Mouse (Mus musculus) midbrain, embryonic 13.5 days (tissue): ENCODE data around the gene Mcm5. TPM values are rescaled to one million over a fixed set of nuclear protein-coding genes. Genes with fewer than 3 reads are reported as not detected.

Source experiments
- ATAC-seq: fragments of 200-750 bp; cut with Nextera tagmentation; 2 replicates; pipeline ENCODE4 v1.8.0; 2017; ENCODE audit warnings: mild to moderate bottlenecking, moderate TSS enrichment, moderate library complexity
- H3K27ac ChIP-seq: fragments of 300-500 bp; sonication (generic); 2 replicates; pipeline ENCODE4 v1.5.1; 2015; ENCODE audit warnings: inconsistent platforms, mild to moderate bottlenecking, moderate library complexity
- H3K27me3 ChIP-seq: fragments of 300-500 bp; sonication (generic); 2 replicates; pipeline ENCODE4 v1.6.1; 2015; ENCODE audit warnings: mild to moderate bottlenecking, inconsistent platforms
- H3K36me3 ChIP-seq: fragments of 300-500 bp; sonication (generic); 2 replicates; pipeline ENCODE4 v1.6.1; 2015; ENCODE audit warnings: mild to moderate bottlenecking, inconsistent platforms
- H3K4me1 ChIP-seq: fragments of 300-500 bp; sonication (generic); replicated peaks from 2 replicates; pipeline ENCODE4 v1.6.1; 2015; ENCODE audit warnings: inconsistent platforms
- H3K4me2 ChIP-seq: fragments of 300-500 bp; sonication (generic); replicated peaks from 2 replicates; pipeline ENCODE4 v1.6.1; 2015; ENCODE audit warnings: moderate library complexity, mild to moderate bottlenecking, inconsistent platforms
- H3K4me3 ChIP-seq: fragments of 300-500 bp; sonication (generic); replicated peaks from 2 replicates; pipeline ENCODE4 v1.5.1; 2015; ENCODE audit warnings: mild to moderate bottlenecking, inconsistent platforms
- H3K9ac ChIP-seq: fragments of 300-500 bp; sonication (generic); replicated peaks from 2 replicates; pipeline ENCODE4 v1.6.1; 2015; ENCODE audit warnings: mild to moderate bottlenecking, inconsistent platforms
- H3K9me3 ChIP-seq: fragments of 300-500 bp; sonication (generic); 2 replicates; pipeline ENCODE4 v1.6.1; 2016; ENCODE audit warnings: mild to moderate bottlenecking, inconsistent platforms
- WGBS: fragments of 180-500 bp; shearing (Covaris S2); methylation state at CpG from one replicate; pipeline ENCODE4 v1.1.7; 2015; 5-methylcytosine and 5-hydroxymethylcytosine counted together
- polyA plus RNA-seq: library from polyadenylated mRNA; unstranded; fragments of >200 nt; fragmentation: Nextera tagmentation; extraction: Ambion mirVana; gene quantifications from 2 replicates; pipeline ENCODE4 v1.2.1, GENCODE M21; 2015

The Mcm5 gene
- polyA plus RNA-seq, 1 experiment from 2014 or later = 64.2 TPM

- ATAC-seq = no peak
- Histone ChIP-seq H3K4me1 (no peaks in the 10 kb centered on the region), H3K27ac (no peak overlapping the region), H3K4me3 (no peak overlapping the region), H3K9ac (no peak overlapping the region), H3K27me3 (no peaks in the 10 kb centered on the region), H3K9me3 (no peaks in the 10 kb centered on the region), H3K4me2 (no peak overlapping the region), H3K36me3 (no peaks in the 10 kb centered on the region)
- WGBS = 78% methylated on average over 5 of the region's 5 CpGs
These were observed 41.7 kb downstream of the Mcm5 start for GRCm38 (mm10) chr8:75150911-75151610.

GRCm38 (mm10) chr8:75151743-75152142 is 42.4 kb downstream of the Mcm5 start:
- no peak for ATAC-seq
- Histone ChIP-seq H3K27ac (no peak overlapping the region), H3K9ac (no peak overlapping the region), H3K36me3 (no peaks in the 10 kb centered on the region), H3K9me3 (no peaks in the 10 kb centered on the region), H3K27me3 (no peaks in the 10 kb centered on the region), H3K4me2 (no peak overlapping the region), H3K4me3 (no peak overlapping the region), H3K4me1 (no peaks in the 10 kb centered on the region)
- WGBS = 77% methylated on average over 4 of the region's 4 CpGs

DNA sequence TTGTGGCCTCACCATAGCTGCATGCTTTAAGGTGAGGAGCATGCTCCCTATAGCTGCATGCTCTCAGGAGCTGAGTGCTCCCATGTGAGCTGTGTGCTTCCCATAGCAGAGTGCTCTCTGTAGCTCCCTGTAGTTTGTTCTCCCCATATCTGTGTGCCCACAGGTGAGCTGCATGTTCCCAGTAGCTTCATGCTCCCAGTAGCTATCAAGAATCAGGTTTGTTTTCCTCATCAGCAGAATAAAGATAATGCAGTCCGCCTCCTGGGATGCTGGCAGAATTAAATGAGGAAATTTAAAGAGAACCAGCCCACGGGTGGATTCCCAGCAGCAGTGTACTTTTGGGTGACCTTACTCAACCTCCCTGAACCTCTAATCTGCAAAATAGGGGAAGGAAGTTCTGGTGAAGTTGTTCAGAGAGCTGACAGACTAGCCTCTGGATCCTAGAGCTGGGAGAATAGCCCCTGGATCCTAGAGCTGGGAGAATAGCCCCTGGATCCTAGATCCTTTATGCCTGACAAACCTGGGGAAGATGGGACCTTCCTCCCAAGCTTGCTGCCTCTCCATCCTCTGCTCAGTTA is 43.2 kb downstream of the Mcm5 start:
- 83% methylated on average over 2 of the region's 2 CpGs for WGBS
- Histone ChIP-seq H3K4me3 (no peak overlapping the region), H3K27ac (no peak overlapping the region), H3K4me2 (no peak overlapping the region), H3K9ac (no peak overlapping the region), H3K27me3 (no peaks in the 10 kb centered on the region), H3K9me3 (no peaks in the 10 kb centered on the region), H3K36me3 (no peaks in the 10 kb centered on the region), H3K4me1 (peaks cover 3% of the 10 kb centered on the region)
- no peak for ATAC-seq

DNA sequence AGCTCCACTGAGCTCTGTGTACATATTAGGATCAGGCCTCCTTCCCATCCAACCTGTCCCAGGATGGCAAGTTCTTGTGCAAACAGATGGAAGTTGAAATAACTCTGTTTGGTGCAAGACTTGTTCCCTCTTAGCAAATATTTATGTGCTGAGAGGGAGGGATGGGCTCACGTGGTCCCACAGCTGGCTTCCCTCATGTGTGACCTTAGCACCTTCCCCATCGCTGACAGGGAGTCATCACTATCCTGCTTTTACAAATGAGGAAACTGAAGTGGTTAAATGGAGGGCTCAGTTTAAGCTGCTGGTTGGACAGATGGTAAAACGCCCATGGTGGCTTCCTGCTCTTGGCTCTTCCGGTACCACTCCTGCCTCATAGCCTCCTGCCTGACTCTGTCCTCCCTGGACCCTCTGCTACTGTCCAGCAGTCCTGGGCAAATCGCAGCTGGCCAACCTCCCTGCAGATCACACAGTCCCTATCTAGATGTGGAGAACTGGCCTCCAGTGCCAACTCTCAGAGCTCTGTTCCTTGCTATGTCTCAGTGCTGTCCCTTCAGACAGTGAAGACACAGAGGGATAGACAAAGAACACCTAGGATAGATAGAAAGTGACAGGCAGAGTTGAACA is 45.6 kb downstream of the Mcm5 start:
- WGBS = 84% methylated on average over 5 of the region's 5 CpGs

DNA sequence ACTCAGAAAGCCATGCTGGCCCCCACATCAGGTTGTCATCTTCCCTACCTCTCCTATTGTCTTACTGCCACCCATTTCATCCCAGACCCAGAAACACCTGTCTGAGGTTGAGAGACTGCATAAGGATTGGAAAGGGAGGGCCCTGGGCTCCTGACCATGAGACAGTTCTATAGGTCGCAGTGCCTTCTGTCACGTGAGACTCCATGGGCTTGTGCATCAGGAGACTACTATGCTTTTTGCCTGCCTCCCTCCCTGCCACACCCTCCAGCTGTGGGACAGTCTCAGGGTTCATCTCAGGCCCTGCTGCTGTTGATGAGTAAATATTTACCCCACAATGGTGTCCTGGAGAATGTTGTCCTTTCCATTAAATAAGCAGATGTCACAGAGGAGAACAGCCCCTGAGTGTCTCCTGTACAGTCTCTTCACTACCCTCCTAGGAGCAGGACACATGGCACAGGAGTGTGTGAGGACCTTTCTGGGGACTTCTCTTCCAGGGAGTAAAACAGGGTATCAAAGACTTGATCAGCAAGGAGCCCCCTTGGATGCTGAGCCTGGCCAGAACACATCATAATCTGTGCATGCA is 46.5 kb downstream of the Mcm5 start:
- no peak overlapping the region for H3K27ac ChIP-seq
- no peak overlapping the region for H3K9ac ChIP-seq
- no peak overlapping the region for H3K4me3 ChIP-seq
- H3K4me1 ChIP-seq = peaks cover 6% of the 10 kb centered on the region
- no peak overlapping the region for H3K4me2 ChIP-seq
- no peak for ATAC-seq
- H3K36me3 ChIP-seq = no peaks in the 10 kb centered on the region
- H3K27me3 ChIP-seq = no peaks in the 10 kb centered on the region
- H3K9me3 ChIP-seq = no peaks in the 10 kb centered on the region
- WGBS = 75% methylated on average over 2 of the region's 2 CpGs

More for the DNA sequence above, 45.6 kb downstream of the Mcm5 start:
- ATAC-seq = no peak
- Histone ChIP-seq H3K4me3 (no peak overlapping the region), H3K4me2 (no peak overlapping the region), H3K9me3 (no peaks in the 10 kb centered on the region), H3K9ac (no peak overlapping the region), H3K27ac (no peak overlapping the region), H3K4me1 (peaks cover 6% of the 10 kb centered on the region), H3K27me3 (no peaks in the 10 kb centered on the region), H3K36me3 (no peaks in the 10 kb centered on the region)

- peaks cover 6% of the 10 kb centered on the region for H3K4me1 ChIP-seq
- no peak overlapping the region for H3K27ac ChIP-seq
- WGBS = 37% methylated on average over 7 of the region's 7 CpGs
- no peak for ATAC-seq
- no peak overlapping the region for H3K4me2 ChIP-seq
- H3K4me3 ChIP-seq = no peak overlapping the region
- H3K36me3 ChIP-seq = no peaks in the 10 kb centered on the region
- no peak overlapping the region for H3K9ac ChIP-seq
- H3K27me3 ChIP-seq = no peaks in the 10 kb centered on the region
- no peaks in the 10 kb centered on the region for H3K9me3 ChIP-seq
These were observed 48.3 kb downstream of the Mcm5 start for GRCm38 (mm10) chr8:75157471-75158230.

- Histone ChIP-seq H3K4me1 (no peaks in the 10 kb centered on the region), H3K27me3 (no peaks in the 10 kb centered on the region), H3K4me3 (no peak overlapping the region), H3K9me3 (no peaks in the 10 kb centered on the region), H3K27ac (no peak overlapping the region), H3K4me2 (no peak overlapping the region), H3K36me3 (no peaks in the 10 kb centered on the region), H3K9ac (no peak overlapping the region)
- ATAC-seq = no peak; the same call in 1 of the 2 replicates
- 80% methylated on average over 5 of the region's 5 CpGs for WGBS
These were observed 60.0 kb downstream of the Mcm5 start for GRCm38 (mm10) chr8:75169363-75169762.

GRCm38 (mm10) chr8:75172009-75172685 is 62.8 kb downstream of the Mcm5 start:
- H3K4me1 ChIP-seq = no peaks in the 10 kb centered on the region
- no peaks in the 10 kb centered on the region for H3K36me3 ChIP-seq
- no peak overlapping the region for H3K4me2 ChIP-seq
- H3K9me3 ChIP-seq = no peaks in the 10 kb centered on the region
- H3K9ac ChIP-seq = no peak overlapping the region
- H3K27me3 ChIP-seq = no peaks in the 10 kb centered on the region
- H3K27ac ChIP-seq = no peak overlapping the region
- no peak for ATAC-seq
- H3K4me3 ChIP-seq = no peak overlapping the region
- WGBS = 83% methylated on average over 6 of the region's 6 CpGs

Other genes with a start within 250 kb of the Mcm5 start
- not detected in 2 replicates for gene Isx, start 236.4 kb upstream of the Mcm5 start, polyA plus RNA-seq
- gene Hmgxb4, start 116.2 kb upstream of the Mcm5 start, polyA plus RNA-seq = 43.0 and 51.0 TPM in 2 replicates
- 21.0 and 22.7 TPM in 2 replicates for gene Tom1, start 75.9 kb upstream of the Mcm5 start, polyA plus RNA-seq
- gene Hmox1, start 15.9 kb upstream of the Mcm5 start, polyA plus RNA-seq = 11.7 and 15.4 TPM in 2 replicates
- gene Rasd2, start 104.4 kb downstream of the Mcm5 start, polyA plus RNA-seq = 0.45 and 0.92 TPM in 2 replicates